Mouse (Mus musculus): Measurements from ENCODE around the gene Gbgt1.

The Gbgt1 gene

DNA sequence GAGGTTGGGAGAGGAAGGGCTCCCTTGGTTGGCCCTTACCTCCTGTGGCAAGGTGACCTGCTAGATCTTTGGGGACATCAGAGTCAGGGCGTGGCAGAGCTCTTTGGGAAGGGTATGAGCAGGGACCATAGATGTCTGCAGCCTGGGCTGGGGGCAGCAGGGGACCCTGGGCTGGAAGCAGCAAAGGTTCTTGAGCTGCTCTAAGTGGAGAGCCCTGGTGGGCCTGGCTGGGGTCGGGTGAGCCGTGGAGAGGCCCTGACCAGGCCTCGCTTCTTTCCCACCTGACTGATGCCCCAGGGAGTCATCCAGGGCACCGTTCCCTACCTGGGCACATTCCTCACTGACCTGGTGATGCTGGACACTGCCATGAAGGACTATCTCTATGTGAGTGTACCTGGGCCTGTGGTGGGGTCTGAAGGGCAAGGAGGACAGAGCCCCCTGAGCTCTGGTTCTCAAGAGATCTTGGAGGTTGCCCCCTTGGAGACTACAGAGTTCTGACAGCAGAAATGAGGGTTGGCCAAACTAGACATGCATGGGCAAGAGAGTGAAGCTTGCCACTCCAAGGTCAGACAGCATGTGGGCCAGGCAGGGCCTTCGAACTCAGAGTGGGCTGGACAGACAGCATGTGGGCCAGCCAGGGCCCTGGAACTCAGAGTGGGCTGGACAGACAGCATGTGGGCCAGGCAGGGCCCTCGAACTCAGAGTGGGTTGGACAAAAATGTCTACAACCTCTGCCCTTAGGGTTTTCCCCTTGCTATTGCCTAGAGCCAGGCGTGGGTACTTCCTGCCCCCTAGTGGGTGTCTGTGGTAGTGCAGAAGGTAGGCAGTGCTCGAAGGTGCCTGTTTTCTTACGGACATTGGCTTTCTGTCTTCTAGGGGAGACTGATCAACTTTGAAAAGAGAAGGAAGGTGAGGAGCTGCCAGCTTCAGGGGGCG lies 50.8 kb downstream of the Gbgt1 start:
- in situ Hi-C loops (cut with MboI, MseI) = loop anchor here (5.0 kb wide), 1 partner anchor 35 kb away; the partner anchor contains the start of gene Ralgds

DNA sequence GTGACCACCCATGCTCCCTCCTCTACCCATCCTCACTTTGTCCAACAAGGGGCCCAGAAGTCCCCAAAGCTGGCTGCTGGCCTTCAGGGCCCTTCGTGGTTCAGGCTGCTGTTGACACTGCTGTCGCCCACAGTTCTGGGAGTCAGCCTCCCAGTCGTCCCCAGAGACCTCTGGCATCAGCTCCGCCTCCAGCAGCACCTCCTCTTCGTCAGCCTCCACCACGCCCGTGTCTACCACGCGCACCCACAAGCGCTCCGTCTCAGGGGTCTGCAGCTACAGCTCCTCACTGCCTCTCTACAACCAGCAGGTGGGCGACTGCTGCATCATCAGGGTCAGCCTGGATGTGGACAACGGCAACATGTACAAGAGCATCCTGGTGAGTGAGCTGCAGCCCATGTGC lies 52.5 kb downstream of the Gbgt1 start:
- in situ Hi-C loops (cut with MboI, MseI) = loop anchor here (5.0 kb wide), 1 partner anchor 37 kb away; the partner anchor contains the start of gene Ralgds

- in situ Hi-C loops (cut with MboI, MseI) = no loop called here
These were observed 55.6 kb downstream of the Gbgt1 start for GRCm38 (mm10) chr2:28552301-28552700.
